Mouse (Mus musculus) bone marrow macrophage, adult 2 months (primary cell): ENCODE measurements around the gene Gm20388.

ENCODE experiments used
- CTCF ChIP-seq: IDR thresholded peaks from 2 replicates; pipeline ENCODE4 v1.5.1; 2012; ENCODE audit warnings: low read depth, mild to moderate bottlenecking, low read length, moderate library complexity
- POLR2A ChIP-seq: IDR thresholded peaks from 2 replicates; pipeline ENCODE4 v1.6.1; 2012; ENCODE audit warnings: mild to moderate bottlenecking, low read depth, low read length, borderline replicate concordance

DNA sequence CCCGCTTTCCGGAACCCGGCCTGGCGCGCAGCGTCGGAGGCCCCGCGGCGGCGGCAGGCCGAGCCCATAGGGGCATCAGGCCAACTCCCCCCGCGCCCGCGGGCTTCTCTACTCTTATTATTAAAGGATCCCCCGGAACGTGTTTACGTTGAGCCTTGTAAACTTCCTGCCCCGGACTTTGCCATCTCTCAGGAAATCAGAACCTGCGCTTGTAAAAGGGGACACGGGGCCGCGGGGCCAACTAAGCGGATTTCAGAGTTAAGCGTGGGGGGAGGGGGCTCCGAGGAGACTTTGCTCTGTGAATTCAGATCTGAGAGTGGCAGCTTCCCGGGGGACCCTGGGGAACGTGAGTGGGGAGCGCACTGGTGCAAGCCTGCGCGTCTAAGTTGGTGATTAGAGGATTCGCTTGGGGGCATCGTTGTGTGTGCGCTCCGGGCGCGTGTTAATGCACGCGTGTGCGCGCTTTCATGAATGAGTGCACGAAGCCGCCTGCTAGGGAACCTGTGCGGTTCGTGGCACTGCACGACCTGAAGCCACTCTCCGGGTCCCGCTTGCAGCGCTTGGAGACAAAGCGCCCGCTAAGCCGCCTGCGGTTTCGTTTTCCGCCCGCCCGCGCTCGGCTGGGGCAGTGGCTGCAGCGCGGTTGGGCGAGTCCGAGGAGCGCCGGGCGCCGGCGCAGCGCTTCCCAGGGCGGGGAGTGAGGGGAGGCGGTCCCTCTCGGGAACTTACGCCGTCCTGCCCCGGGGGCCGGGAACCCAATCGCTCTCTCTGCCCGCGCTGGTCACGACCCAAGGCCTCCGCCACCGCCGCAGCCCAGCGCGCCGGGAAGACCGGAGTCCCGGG is 1172.7 kb downstream of the Gm20388 start:
- TF ChIP-seq POLR2A, result no peak
- TF ChIP-seq CTCF, result no peak
